Mouse (Mus musculus) MEL (cell line): ENCODE results near the gene Tomm40l. TPM values are rescaled to one million over a fixed set of nuclear protein-coding genes. Genes with fewer than 3 reads are reported as not detected.

Experiments used
- DNase-seq: peaks from one replicate; pipeline ENCODE4 v3.0.0; 2011; ENCODE audit warnings: low read depth, low spot score
- H3K27ac ChIP-seq: 2 replicates; pipeline ENCODE4 v1.5.1; 2012; ENCODE audit warnings: low read depth, mild to moderate bottlenecking, control low read depth, low read length, moderate library complexity; ENCODE audit not compliant: control insufficient read depth
- H3K27me3 ChIP-seq, 2 experiments: fragments of 150-350 bp in 1 of 2; sonication (generic) in 1 of 2; 2 replicates each; pipeline ENCODE4 v1.6.1; 2012; ENCODE audit warnings: low read length in 2 of 2, mild to moderate bottlenecking in 2 of 2, improper control_type of control experiment in 1 of 2, moderate library complexity in 1 of 2; ENCODE audit not compliant: insufficient read depth in 2 of 2, control insufficient read depth in 1 of 2
- H3K36me3 ChIP-seq, 2 experiments: 2 replicates each; pipeline ENCODE4 v1.6.1; 2012 to 2014; ENCODE audit warnings: low read length in 2 of 2, improper control_type of control experiment in 1 of 2, inconsistent platforms in 1 of 2, mild to moderate bottlenecking in 1 of 2; ENCODE audit not compliant: insufficient read depth in 2 of 2, control insufficient read depth in 1 of 2
- H3K4me1 ChIP-seq, 2 experiments: fragments of 150-350 bp in 1 of 2; sonication (generic) in 1 of 2; 2 replicates each; pipeline ENCODE4 v1.6.1; 2012; ENCODE audit warnings: low read length in 2 of 2, improper control_type of control experiment in 1 of 2, mild to moderate bottlenecking in 1 of 2; ENCODE audit not compliant: insufficient read depth in 2 of 2, control insufficient read depth in 1 of 2
- H3K4me3 ChIP-seq, 2 experiments: fragments of 150-350 bp in 1 of 2; sonication (generic) in 1 of 2; 2 replicates each; pipeline ENCODE4 v1.5.1; 2012; ENCODE audit warnings: low read depth in 2 of 2, low read length in 2 of 2, mild to moderate bottlenecking in 2 of 2, moderate library complexity in 2 of 2, control low read depth in 1 of 2, improper control_type of control experiment in 1 of 2; ENCODE audit not compliant: control insufficient read depth in 1 of 2, insufficient read depth in 1 of 2
- H3K79me2 ChIP-seq: 2 replicates; pipeline ENCODE4 v1.6.1; 2012; ENCODE audit warnings: mild to moderate bottlenecking, low read length, moderate library complexity; ENCODE audit not compliant: control insufficient read depth, poor library complexity, insufficient read depth
- H3K9ac ChIP-seq: 2 replicates; pipeline ENCODE4 v1.6.1; 2012; ENCODE audit warnings: low read depth, mild to moderate bottlenecking, control low read depth, low read length, moderate library complexity; ENCODE audit not compliant: control insufficient read depth, poor library complexity, severe bottlenecking
- H3K9me3 ChIP-seq: fragments of 150-350 bp; sonication (generic); replicated peaks from 2 replicates; pipeline ENCODE4 v1.6.1; 2012; ENCODE audit warnings: mild to moderate bottlenecking, low read length, improper control_type of control experiment, moderate library complexity; ENCODE audit not compliant: insufficient read depth
- CTCF ChIP-seq, 3 experiments: IDR thresholded peaks in 2 of 3; conservative IDR thresholded peaks in 1 of 3; 2 replicates each; pipeline ENCODE4 v1.5.1; 2011 to 2012; ENCODE audit warnings: low read length in 3 of 3, low read depth in 2 of 3, mild to moderate bottlenecking in 2 of 3, improper control_type of control experiment in 1 of 3, inconsistent platforms in 1 of 3, mixed read lengths in 1 of 3, moderate library complexity in 1 of 3; ENCODE audit not compliant: control insufficient read depth in 1 of 3, insufficient read depth in 1 of 3, poor library complexity in 1 of 3, severe bottlenecking in 1 of 3
- E2F4 ChIP-seq: IDR thresholded peaks from 2 replicates; pipeline ENCODE4 v1.6.1; 2011; ENCODE audit warnings: low read depth, low read length, improper control_type of control experiment, borderline replicate concordance
- HCFC1 ChIP-seq: IDR thresholded peaks from 2 replicates; pipeline ENCODE4 v1.6.1; 2012; ENCODE audit warnings: low read depth, mild to moderate bottlenecking, inconsistent platforms, low read length, improper control_type of control experiment, moderate library complexity
- JUND ChIP-seq: IDR thresholded peaks from 2 replicates; pipeline ENCODE4 v1.6.1; 2011; ENCODE audit warnings: low read depth, mild to moderate bottlenecking, improper control_type of control experiment, low read length
- KAT2A ChIP-seq: conservative IDR thresholded peaks from 2 replicates; pipeline ENCODE4 v1.6.1; 2012; ENCODE audit warnings: low read depth, low read length, improper control_type of control experiment, inconsistent platforms
- MYC ChIP-seq: IDR thresholded peaks from 2 replicates; pipeline ENCODE4 v1.6.1; 2011; ENCODE audit warnings: low read depth, mild to moderate bottlenecking, low read length, improper control_type of control experiment, moderate library complexity
- RAD21 ChIP-seq: IDR thresholded peaks from 2 replicates; pipeline ENCODE4 v1.6.1; 2011; ENCODE audit warnings: mild to moderate bottlenecking, low read depth, low read length, improper control_type of control experiment
- SIN3A ChIP-seq: IDR thresholded peaks from 2 replicates; pipeline ENCODE4 v1.6.1; 2012; ENCODE audit warnings: low read length, improper control_type of control experiment, inconsistent platforms
- SMC3 ChIP-seq: IDR thresholded peaks from 2 replicates; pipeline ENCODE4 v1.6.1; 2011; ENCODE audit warnings: low read depth, low read length, improper control_type of control experiment
- TAL1 ChIP-seq: IDR thresholded peaks from 2 replicates; pipeline ENCODE4 v1.6.1; 2012; ENCODE audit warnings: mild to moderate bottlenecking, inconsistent platforms, low read length, moderate library complexity, mixed read lengths
- TBP ChIP-seq: IDR thresholded peaks from 2 replicates; pipeline ENCODE4 v1.8.0; 2011; ENCODE audit warnings: low read depth, low read length, improper control_type of control experiment
- UBTF ChIP-seq: IDR thresholded peaks from 2 replicates; pipeline ENCODE4 v1.6.1; 2012; ENCODE audit warnings: low read depth, mild to moderate bottlenecking, inconsistent platforms, low read length, improper control_type of control experiment, moderate library complexity, borderline replicate concordance; ENCODE audit not compliant: insufficient read depth
- USF1 ChIP-seq: IDR thresholded peaks from 2 replicates; pipeline ENCODE4 v1.6.1; 2014; ENCODE audit warnings: low read depth, mild to moderate bottlenecking, inconsistent platforms, low read length, improper control_type of control experiment, moderate library complexity
- ZC3H11A ChIP-seq: IDR thresholded peaks from 2 replicates; pipeline ENCODE4 v1.6.1; 2012; ENCODE audit warnings: low read depth, mild to moderate bottlenecking, inconsistent platforms, low read length, improper control_type of control experiment
- ZKSCAN1 ChIP-seq: IDR thresholded peaks from 2 replicates; pipeline ENCODE4 v1.6.1; 2012; ENCODE audit warnings: low read depth, mild to moderate bottlenecking, inconsistent platforms, low read length, improper control_type of control experiment, moderate library complexity
- polyA plus RNA-seq, 2 experiments: library from polyadenylated mRNA; stranded (reverse) in 1 of 2; unstranded in 1 of 2; fragments of >175 nt in 1 of 2; fragments of >200 nt in 1 of 2; gene quantifications; 2 replicates each; pipeline versions ENCODE4 v1.2.1 to v1.2.4; 2012; ENCODE audit warnings: low replicate concordance in 2 of 2, low read depth in 1 of 2; ENCODE audit not compliant: insufficient read length in 2 of 2, insufficient read depth in 1 of 2, missing spikeins in 1 of 2
- total RNA-seq: library from RNA; depleted of rRNA; stranded (reverse); fragments of 300-350 nt; gene quantifications from 2 replicates; pipeline ENCODE4 v1.2.3, GENCODE M21; 2012

Tomm40l gene
- total and polyA plus RNA-seq, 3 experiments, result 40.7 to 43.4 TPM; not detected in 1

DNA sequence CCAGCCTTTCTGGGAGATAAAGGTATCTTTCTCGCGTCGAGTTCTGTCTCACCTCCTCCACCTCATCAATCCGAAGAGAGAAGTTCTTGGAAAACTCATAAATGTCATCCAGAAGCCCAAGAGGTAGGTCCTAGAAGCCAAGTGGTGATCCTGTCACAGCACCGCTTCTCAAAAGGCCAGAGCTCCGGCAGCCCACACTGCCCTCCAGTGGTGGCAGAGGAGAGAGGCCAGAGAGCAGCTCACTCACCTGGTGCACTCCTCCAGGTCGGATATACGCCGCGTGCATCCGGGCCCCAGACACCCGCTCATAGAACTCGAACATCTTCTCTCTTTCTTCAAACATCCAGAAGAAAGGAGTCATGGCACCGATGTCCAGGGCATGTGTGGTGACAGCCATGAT is 16.1 kb upstream of the Tomm40l start:
- DNase-seq, result peak; percentile 66
- H3K9me3 ChIP-seq, result no peaks in the 10 kb centered on the region
- no peaks in the 10 kb centered on the region for H3K79me2 ChIP-seq
- no peak overlapping the region for H3K4me3 ChIP-seq
- H3K36me3 ChIP-seq, result peaks cover 7 to 12% of the 10 kb centered on the region in 2 experiments; a peak in 3 of 4 replicates
- TF ChIP-seq SMC3, result peak; percentile 89
- TF ChIP-seq CTCF (IDR thresholded peaks at IDR 0.05 in 2 of 3, conservative IDR thresholded peaks at IDR 0.05 in 1 of 3; ENCODE audit: control insufficient read depth in 1 of 3, insufficient read depth in 1 of 3, low read depth in 2 of 3, low read length in 3 of 3, poor library complexity in 1 of 3, severe bottlenecking in 1 of 3), result peak; percentile 83 to 91 (median 88)
- peak; percentile 81 for TF ChIP-seq RAD21
- TF ChIP-seq JUND, result no peak
- TF ChIP-seq SIN3A, result peak; percentile 31; the same call in 1 of the 2 replicates
- peak; percentile 75 for TF ChIP-seq ZC3H11A
- no peak for TF ChIP-seq KAT2A
- H3K9ac ChIP-seq, result no peak overlapping the region
- H3K27ac ChIP-seq, result no peak overlapping the region
- H3K4me1 ChIP-seq, result peaks cover 0 to 3% of the 10 kb centered on the region in 2 experiments; a peak in 2 of 4 replicates
- H3K27me3 ChIP-seq, result no peaks in the 10 kb centered on the region

DNA sequence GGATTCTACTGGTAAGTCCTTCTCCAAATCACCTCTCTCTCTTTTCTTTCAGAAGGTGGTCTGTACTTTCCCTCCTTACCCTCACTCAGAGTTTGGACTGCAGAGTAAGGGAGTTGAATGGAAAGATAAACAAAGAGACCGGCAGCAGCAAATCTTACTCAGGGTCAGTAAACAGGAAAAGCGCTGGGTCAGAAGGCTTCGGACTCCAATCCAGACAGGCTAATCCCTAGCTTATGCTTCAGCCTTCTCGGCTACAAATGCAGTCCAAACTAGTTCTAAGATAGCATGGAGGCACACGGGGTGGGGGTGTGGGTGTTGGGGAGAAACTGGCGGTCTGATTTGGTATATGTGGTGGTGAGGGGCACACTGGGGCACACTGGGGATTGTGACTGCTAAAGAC is 15.1 kb upstream of the Tomm40l start:
- Histone ChIP-seq H3K4me1 (peaks cover 0 to 10% of the 10 kb centered on the region in 2 experiments; a peak in 2 of 4 replicates), H3K36me3 (peaks cover 7 to 17% of the 10 kb centered on the region in 2 experiments; a peak in 3 of 4 replicates), H3K27me3 (no peaks in the 10 kb centered on the region), H3K9ac (no peak overlapping the region), H3K9me3 (no peaks in the 10 kb centered on the region), H3K79me2 (no peaks in the 10 kb centered on the region), H3K4me3 (no peak overlapping the region), H3K27ac (no peak overlapping the region)
- no peak for TF ChIP-seq JUND
- no peak for TF ChIP-seq MYC
- no peak for TF ChIP-seq RAD21
- no peak for TF ChIP-seq ZKSCAN1
- TF ChIP-seq E2F4, result no peak
- no peak for TF ChIP-seq TBP
- TF ChIP-seq KAT2A, result no peak
- no peak for TF ChIP-seq TAL1
- TF ChIP-seq UBTF, result no peak
- TF ChIP-seq HCFC1, result no peak
- TF ChIP-seq CTCF (IDR thresholded peaks at IDR 0.05 in 2 of 3, conservative IDR thresholded peaks at IDR 0.05 in 1 of 3; ENCODE audit: control insufficient read depth in 1 of 3, insufficient read depth in 1 of 3, low read depth in 2 of 3, low read length in 3 of 3, poor library complexity in 1 of 3, severe bottlenecking in 1 of 3), result no peak
- no peak for TF ChIP-seq USF1
- DNase-seq, result no peak
